Mouse (Mus musculus): ENCODE results near the gene Ice1.

DNA sequence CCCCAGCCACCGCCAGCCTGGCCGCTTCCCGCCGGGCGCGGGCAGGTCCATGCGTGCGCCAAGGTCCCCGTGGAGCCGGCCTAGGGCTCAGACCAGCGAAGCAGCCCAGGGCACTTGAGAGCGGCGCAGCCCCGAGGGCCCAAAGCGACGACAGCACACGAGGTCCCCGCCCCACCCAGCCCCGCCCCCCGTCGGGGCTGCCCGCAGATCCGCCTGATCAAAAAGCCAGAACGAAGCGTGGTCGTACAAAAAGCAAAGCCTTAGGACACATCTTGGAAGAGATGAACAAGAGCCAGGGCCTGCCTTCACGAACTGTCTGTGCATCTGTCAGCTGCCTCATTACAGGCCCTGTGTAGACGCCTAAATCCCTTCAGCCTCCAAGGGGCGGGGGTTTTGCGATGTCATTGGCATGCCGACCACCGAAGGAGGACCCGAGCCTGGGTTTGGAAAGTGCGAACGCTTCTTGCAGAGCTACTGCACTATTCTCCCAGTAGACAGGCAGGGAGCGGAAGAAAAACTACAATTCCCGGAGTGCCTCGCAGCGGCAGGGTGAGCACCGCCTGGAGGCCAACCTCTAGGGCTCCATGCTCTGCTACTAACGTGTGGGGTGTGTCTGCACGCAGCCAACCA lies 343 bp upstream of the Ice1 start:
- TF ChIP-seq POLR2A (IDR thresholded peaks at IDR 0.05; ENCODE audit: low read depth, low read length) (peak; percentile 83), CTCF (IDR thresholded peaks at IDR 0.05; ENCODE audit: borderline replicate concordance, insufficient read depth, low read length) (peak; percentile 30; the same call in 1 of the 2 replicates)

All from embryonic fibroblast, embryonic 13.5 days (primary cell).